Mouse (Mus musculus) brain, embryonic 18.5 days (tissue): Measurements from ENCODE around the gene Lrpprc.

Experiments used
- DNase-seq: peaks from one replicate; pipeline ENCODE4 v3.0.0-alpha.2; 2012; ENCODE audit warnings: low read depth, low spot score

Lrpprc gene

GRCm38 (mm10) chr17:84771882-84772281 lies 18.7 kb downstream of the Lrpprc start:
- DNase-seq, result no peak

- no peak for DNase-seq
These were observed 31.6 kb downstream of the Lrpprc start for GRCm38 (mm10) chr17:84758971-84759370.

- no peak for DNase-seq
These were observed 32.2 kb downstream of the Lrpprc start for GRCm38 (mm10) chr17:84758374-84758773.

- DNase-seq, result no peak
These were observed 34.5 kb downstream of the Lrpprc start for GRCm38 (mm10) chr17:84756090-84756489.

GRCm38 (mm10) chr17:84753489-84753888 lies 37.1 kb downstream of the Lrpprc start:
- no peak for DNase-seq

GRCm38 (mm10) chr17:84752286-84752685 lies 38.3 kb downstream of the Lrpprc start:
- no peak for DNase-seq

GRCm38 (mm10) chr17:84751630-84752191 lies 38.9 kb downstream of the Lrpprc start:
- no peak for DNase-seq

GRCm38 (mm10) chr17:84750130-84750529 lies 40.5 kb downstream of the Lrpprc start:
- no peak for DNase-seq

- peak; percentile 37 for DNase-seq
These were observed 41.3 kb downstream of the Lrpprc start for GRCm38 (mm10) chr17:84749297-84749696.

GRCm38 (mm10) chr17:84748152-84748682 lies 42.4 kb downstream of the Lrpprc start:
- no peak for DNase-seq

- DNase-seq, result no peak
These were observed 43.4 kb downstream of the Lrpprc start for GRCm38 (mm10) chr17:84747212-84747611.

GRCm38 (mm10) chr17:84745001-84745400 lies 45.6 kb downstream of the Lrpprc start:
- DNase-seq, result no peak

GRCm38 (mm10) chr17:84744256-84744655 lies 46.3 kb downstream of the Lrpprc start:
- DNase-seq, result no peak

- no peak for DNase-seq
These were observed 52.4 kb downstream of the Lrpprc start for GRCm38 (mm10) chr17:84738073-84738797.

- no peak for DNase-seq
These were observed 53.9 kb downstream of the Lrpprc start for GRCm38 (mm10) chr17:84736719-84737118.

GRCm38 (mm10) chr17:84732612-84733011 lies 58.0 kb downstream of the Lrpprc start:
- no peak for DNase-seq

GRCm38 (mm10) chr17:84731361-84731760 lies 59.2 kb downstream of the Lrpprc start:
- DNase-seq, result no peak

- no peak for DNase-seq
These were observed 61.4 kb downstream of the Lrpprc start for GRCm38 (mm10) chr17:84729140-84729539.

GRCm38 (mm10) chr17:84728201-84728911 lies 62.2 kb downstream of the Lrpprc start:
- no peak for DNase-seq

GRCm38 (mm10) chr17:84725163-84725562 lies 65.4 kb downstream of the Lrpprc start:
- no peak for DNase-seq

- no peak for DNase-seq
These were observed 66.6 kb downstream of the Lrpprc start for GRCm38 (mm10) chr17:84724028-84724427.

- DNase-seq, result no peak
These were observed 71.5 kb downstream of the Lrpprc start for GRCm38 (mm10) chr17:84719105-84719504.
